Mouse (Mus musculus): Measurements from ENCODE around the gene Tango2.
A peak's percentile ranks its signal among the peaks of the same experiment; 100 is the strongest.

Gene Tango2

GRCm38 (mm10) chr16:18383045-18383726 lies 35.3 kb upstream of the Tango2 start:
- DNase-seq (ENCODE audit: low spot score), result no peak

DNA sequence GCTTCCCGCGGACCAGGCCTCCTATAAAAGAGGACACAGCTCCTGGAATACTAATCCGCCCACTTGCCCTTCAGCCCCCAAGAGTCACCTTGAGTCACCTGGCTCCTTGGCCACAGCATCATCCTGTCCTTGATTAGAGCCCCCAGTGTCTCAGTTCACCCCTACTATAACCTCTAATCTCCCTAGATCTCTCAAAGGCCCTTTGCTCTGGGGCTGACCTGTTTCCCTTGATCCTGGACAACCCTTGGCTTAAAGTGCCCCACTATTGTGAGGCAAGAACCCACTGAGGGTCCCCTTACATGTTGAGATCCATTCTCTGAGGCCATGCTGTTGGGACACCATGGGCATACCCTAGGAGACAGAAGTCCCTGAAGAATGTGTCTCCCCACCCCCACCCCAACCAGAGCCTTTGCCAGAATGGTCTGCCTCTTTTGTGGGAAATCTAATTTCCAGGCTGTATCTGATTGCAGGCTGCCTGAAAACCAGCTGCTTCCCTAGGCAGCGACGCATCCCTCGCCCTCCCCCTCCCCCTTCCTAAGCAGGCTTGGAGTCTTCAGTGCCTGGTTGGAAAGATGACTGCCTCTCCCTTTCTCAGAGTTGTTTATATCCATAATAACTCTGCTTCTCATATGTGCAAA lies 33.8 kb upstream of the Tango2 start:
- no peak for DNase-seq (ENCODE audit: low spot score)

- no peak for DNase-seq (ENCODE audit: low spot score)
Observed at GRCm38 (mm10) chr16:18380495-18381063, 32.7 kb upstream of the Tango2 start.

GRCm38 (mm10) chr16:18379338-18380001 lies 31.6 kb upstream of the Tango2 start:
- DNase-seq (ENCODE audit: low spot score), result no peak

- DNase-seq (ENCODE audit: low spot score), result no peak
Observed at GRCm38 (mm10) chr16:18378489-18378888, 30.6 kb upstream of the Tango2 start.

- DNase-seq (ENCODE audit: low spot score), result no peak
Observed at GRCm38 (mm10) chr16:18377203-18377602, 29.3 kb upstream of the Tango2 start.

- no peak for DNase-seq (ENCODE audit: low spot score)
Observed at GRCm38 (mm10) chr16:18376297-18376954, 28.5 kb upstream of the Tango2 start.

DNA sequence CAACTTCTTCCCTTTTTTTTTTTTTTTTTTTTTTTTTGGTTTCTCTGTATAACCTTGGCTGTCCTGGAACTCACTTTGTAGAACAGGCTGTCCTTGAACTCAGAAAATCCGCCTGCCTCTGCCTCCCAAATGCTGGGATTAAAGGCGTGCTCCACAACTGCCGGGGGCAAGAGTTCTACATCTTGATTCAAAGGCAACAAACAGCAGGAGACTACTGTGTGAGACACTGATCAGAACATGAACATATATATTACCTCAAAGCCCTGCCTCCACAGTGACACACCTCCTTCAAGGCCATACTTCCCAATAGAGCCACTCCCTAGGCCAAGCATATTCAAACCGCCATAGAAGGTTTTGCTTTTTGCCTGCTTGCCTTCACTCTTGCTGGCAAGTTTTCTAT lies 25.7 kb upstream of the Tango2 start:
- DNase-seq (ENCODE audit: low spot score), result no peak

- DNase-seq (ENCODE audit: low spot score), result no peak
Observed at GRCm38 (mm10) chr16:18370197-18370596, 22.3 kb upstream of the Tango2 start.

- no peak for DNase-seq (ENCODE audit: low spot score)
Observed at GRCm38 (mm10) chr16:18366849-18367248, 18.9 kb upstream of the Tango2 start.

DNA sequence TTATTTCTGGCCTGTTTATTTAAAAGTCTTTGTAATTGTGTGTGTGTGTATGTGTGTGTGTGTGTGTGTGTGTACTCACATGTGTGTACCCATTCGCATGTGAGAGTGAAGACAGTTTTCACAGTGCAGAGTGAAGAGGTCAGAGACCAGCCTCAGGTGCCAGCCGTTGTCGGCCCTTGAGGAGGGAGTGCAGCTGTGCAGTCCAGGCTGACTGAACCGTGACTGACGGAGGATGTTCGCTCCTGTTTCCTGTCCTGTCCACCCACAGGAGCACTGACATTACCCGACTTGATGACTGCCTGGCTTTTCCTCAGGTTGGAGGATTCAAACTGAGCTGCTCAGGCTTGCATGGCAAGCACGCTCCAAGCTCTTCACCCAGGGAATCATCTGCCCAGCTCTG lies 15.0 kb upstream of the Tango2 start:
- no peak for DNase-seq (ENCODE audit: low spot score)

DNA sequence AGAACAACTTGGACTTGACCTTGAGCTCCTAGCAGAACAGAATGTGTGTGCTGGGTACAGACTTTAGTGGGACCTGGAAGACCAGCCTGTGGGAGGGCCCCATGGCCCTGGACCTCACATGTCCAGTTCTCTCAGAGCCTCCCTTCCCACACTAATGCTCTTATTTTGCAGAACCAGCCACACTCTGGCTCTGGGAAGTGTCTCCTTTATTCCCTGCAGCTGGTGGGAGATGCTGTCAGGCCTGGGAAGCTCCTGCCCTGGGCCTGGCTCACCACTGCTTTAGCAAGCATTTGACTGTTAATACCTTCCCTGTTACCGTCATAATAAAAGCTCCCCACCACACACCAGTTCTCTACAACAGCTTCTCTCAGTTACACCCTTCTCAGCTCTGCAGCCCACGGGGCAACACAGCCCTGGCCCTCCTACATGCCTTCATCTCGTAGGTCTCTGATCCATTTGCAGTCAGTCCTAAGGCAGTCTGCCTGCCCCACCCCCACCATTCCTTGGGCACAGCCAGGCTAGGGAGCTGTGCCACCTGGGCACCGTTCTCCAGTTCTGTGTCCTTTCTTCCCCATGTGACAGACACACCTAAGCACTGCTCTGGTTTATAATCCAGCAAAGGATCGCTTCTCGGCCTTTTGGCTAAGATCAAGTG lies 12.4 kb upstream of the Tango2 start:
- no peak for DNase-seq (ENCODE audit: low spot score)

DNA sequence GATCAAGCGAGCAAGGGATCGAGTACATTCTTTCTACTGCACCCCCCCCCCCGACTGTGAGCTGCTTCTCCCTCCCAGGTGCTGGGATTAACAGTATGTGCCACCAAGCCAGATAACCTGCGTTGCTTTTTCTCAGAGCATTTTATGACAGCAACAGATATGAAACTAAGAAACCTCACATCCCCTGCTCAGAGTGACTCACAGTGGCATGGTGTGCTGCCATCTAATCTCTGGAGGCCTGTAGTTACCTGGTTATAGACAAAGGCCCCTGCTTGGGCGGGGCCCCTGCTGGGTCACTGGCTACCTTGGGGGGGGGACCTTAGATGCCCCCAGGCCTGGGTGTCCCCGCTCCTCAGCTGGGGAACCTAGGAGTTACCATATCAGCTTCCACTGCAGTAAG lies 10.1 kb upstream of the Tango2 start:
- no peak for DNase-seq (ENCODE audit: low spot score)

DNA sequence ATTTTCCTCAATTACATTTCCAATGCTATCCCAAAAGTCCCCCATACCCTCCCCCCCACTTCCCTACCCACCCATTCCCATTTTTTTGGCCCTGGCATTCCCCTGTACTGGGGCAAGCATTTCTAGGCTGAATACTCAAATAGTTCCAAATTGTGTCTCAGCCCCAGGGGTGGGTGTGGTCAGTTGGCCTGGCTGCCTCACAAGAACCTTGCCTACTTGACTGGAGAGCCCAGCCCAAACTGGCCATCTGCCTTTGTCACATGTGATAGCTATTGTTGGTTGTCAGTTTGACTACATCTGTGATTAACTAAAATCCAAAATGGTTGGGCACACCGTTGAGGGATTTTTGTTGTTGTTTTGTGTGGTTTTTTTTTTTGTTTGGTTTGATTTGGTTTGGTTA lies 9.1 kb upstream of the Tango2 start:
- DNase-seq (ENCODE audit: low spot score), result no peak

- DNase-seq (ENCODE audit: low spot score), result no peak
Observed at GRCm38 (mm10) chr16:18353106-18353505, 5.2 kb upstream of the Tango2 start.

GRCm38 (mm10) chr16:18351313-18352055 lies 3.6 kb upstream of the Tango2 start:
- DNase-seq (ENCODE audit: low spot score), result no peak

DNA sequence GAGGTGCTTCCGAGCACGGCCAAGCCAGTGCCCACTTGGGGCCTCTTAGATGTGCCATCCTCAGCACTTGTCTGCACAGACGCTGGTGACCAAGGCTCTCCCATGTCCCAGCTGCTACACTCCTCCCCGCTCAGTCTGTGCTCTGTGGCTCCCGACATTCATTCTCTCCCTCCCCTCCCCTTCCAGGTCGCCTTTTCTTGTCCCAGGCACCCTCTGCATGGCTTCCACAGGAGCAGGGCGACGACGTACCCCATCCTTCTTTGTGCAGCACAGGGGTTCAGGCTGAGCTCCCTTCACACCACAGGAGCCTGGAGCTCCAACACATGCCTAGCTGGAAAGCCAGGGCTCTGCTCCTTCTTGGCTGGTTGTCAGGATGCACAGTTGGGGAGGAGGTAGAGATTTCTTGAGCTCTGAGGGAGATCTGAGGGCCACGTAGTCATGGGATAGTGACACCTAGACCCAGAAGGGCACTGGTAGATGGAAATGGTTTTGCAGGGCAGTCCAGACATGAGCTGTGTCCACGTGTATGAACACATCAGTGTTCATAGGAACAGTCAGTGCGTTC lies 1.9 kb upstream of the Tango2 start:
- no peak for DNase-seq (ENCODE audit: low spot score)

GRCm38 (mm10) chr16:18348601-18349175 lies 785 bp upstream of the Tango2 start:
- DNase-seq (ENCODE audit: low spot score), result no peak

GRCm38 (mm10) chr16:18345243-18345642 lies 2.7 kb downstream of the Tango2 start:
- DNase-seq (ENCODE audit: low spot score), result peak; percentile 82

GRCm38 (mm10) chr16:18343778-18344177 lies 4.1 kb downstream of the Tango2 start:
- DNase-seq (ENCODE audit: low spot score), result peak; percentile 96
